Mouse (Mus musculus) small intestine, adult 2 months (tissue): ENCODE measurements at regions not wholly inside any gene's neighbourhood (a gene's known extent, or its start where the extent isn't known, plus 50 kb on each side); places are given as distances from the start of the nearest gene placed in this dataset.

Source experiments
- CTCF ChIP-seq: fragments of 200-500 bp; IDR thresholded peaks from 2 replicates; pipeline ENCODE4 v1.5.1; 2012; ENCODE audit warnings: low read depth, mild to moderate bottlenecking, control low read depth, inconsistent platforms, low read length, moderate library complexity, mixed read lengths; ENCODE audit not compliant: insufficient replicate concordance, insufficient read length; ENCODE audit errors: extremely low read depth
- POLR2A ChIP-seq: fragments of 200-500 bp; IDR thresholded peaks from 2 replicates; pipeline ENCODE4 v1.6.1; 2012; ENCODE audit warnings: low read depth, mild to moderate bottlenecking, control low read depth, inconsistent platforms, low read length, moderate library complexity

DNA sequence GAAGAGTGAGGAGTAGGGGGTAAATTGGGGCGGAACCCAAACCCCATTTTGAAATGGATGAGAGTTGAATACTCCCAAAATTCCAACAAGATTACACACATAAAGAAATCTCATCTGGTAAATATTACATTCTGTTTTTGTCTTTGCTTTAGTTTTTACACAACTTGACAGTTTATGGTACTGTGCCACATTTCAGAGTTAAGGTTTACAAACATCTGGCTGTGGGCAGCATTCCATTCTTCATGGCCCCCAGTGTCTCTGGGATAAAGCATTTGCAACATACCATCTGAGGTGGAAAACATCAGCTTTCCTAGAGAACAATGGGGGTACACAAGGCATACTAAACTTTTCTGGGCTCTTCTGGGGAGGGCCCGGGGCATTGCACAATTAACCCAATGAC is 454.1 kb downstream of the Ebf1 start:
- TF ChIP-seq CTCF, result no peak
- no peak for TF ChIP-seq POLR2A
